In the genomic region with DNA sequence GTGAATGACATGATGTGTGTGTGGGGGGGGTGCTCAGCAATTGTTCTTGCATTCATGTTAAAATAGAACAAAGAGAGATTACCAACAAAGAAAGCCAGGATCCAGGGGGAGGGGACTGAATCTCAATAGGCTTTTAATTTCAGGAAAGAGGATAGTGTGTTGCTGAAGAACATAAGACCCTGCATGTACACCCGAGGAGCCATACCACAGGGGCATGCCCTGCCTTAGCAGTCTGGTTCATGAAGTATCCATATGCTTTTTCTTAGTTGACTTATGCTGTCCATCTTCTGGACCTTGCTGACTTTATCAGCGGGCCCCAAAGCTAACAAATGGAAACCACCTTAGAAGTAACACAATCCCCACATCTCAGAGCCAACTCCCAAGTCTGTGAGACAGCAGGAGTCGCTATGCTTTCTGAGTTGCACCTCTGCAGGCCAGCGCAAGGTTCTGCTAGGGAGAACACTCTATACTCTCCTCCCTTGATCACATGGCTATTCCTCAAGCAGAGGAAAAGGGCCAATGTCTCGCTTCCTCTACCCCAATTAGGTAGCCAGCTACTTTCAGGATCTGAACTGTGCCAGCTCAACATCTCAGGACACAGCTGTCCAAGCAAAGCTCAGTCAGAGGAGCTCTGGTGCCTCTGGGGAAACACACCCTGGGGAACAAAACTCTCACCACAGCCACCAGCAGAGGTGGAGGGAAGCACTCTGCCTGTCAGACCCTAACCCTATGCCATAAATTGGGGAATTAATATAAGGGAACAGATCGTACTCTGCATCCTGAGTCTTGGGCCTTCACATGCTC, we compare ENCODE assay signal across 20 mouse cellular contexts. TPM values are rescaled to one million over a fixed set of nuclear protein-coding genes. Genes with fewer than 3 reads are reported as not detected.
A peak's percentile ranks its signal among the peaks of the same experiment; 100 is the strongest.
DNase-seq lines count a peak whose midpoint lies in the region; ATAC-seq and TF ChIP-seq lines count a peak whose summit lies in the region.
"Had no signal": no experiment of that assay in that cellular context is flagged by ENCODE, and none has a peak within 500 bp of the region (broad histone marks: within the 10 kb centered on the region; RNA-seq: fewer than 3 reads in every experiment).

No protein-coding gene starts in this region.

- H3K4me1 ChIP-seq in neural tube, embryonic 13.5 days (replicated peaks) = peaks cover 24% of the 10 kb centered on the region
- 0 out of 2 replicates have a peak, but pooled peaks cover 8% of the 10 kb centered on the region for H3K4me1 ChIP-seq in neural tube, embryonic 15.5 days
- 0 out of 2 replicates have a peak, but pooled peaks cover 3% of the 10 kb centered on the region for H3K4me1 ChIP-seq in forebrain, postnatal 0 days (ENCODE audit: insufficient read depth)
- H3K4me1 ChIP-seq in liver, embryonic 12.5 days = no peaks in the 10 kb centered on the region
- H3K4me1 ChIP-seq in cerebellum, adult 2 months (ENCODE audit: control insufficient read depth, insufficient read depth, low read length) = no peaks in the 10 kb centered on the region
- H3K4me1 ChIP-seq: stomach, embryonic 15.5 days had no signal

- H3K9ac ChIP-seq in neural tube, embryonic 13.5 days = no peak overlapping the region
- H3K9ac ChIP-seq in neural tube, embryonic 15.5 days (replicated peaks) = no peak overlapping the region
- H3K9ac ChIP-seq in forebrain, postnatal 0 days = no peak overlapping the region
- no peak overlapping the region for H3K9ac ChIP-seq in liver, embryonic 12.5 days
- H3K9ac ChIP-seq: stomach, embryonic 15.5 days had no signal

- H3K27me3 ChIP-seq in neural tube, embryonic 13.5 days = no peaks in the 10 kb centered on the region
- H3K27me3 ChIP-seq in neural tube, embryonic 15.5 days (replicated peaks) = no peaks in the 10 kb centered on the region
- H3K27me3 ChIP-seq in forebrain, postnatal 0 days (ENCODE audit: insufficient read depth, low read length) = no peaks in the 10 kb centered on the region
- H3K27me3 ChIP-seq in liver, embryonic 12.5 days (replicated peaks) = no peaks in the 10 kb centered on the region
- no peaks in the 10 kb centered on the region for H3K27me3 ChIP-seq in cerebellum, adult 2 months (ENCODE audit: control insufficient read depth, insufficient read depth, low read length)
- H3K27me3 ChIP-seq: stomach, embryonic 15.5 days had no signal

- peak; percentile 38 for DNase-seq in adrenal gland, postnatal 14 days
- no peak for DNase-seq in adrenal gland, adult 2 months
- peak; percentile 15 for DNase-seq in forebrain, postnatal 0 days
- no peak for DNase-seq in layer of hippocampus, adult 11-12 months (ENCODE audit: low spot score)
- no peak for DNase-seq in cerebellum, adult 2 months
- DNase-seq: adrenal gland, postnatal 25 days; cerebellum, adult 9-10 months; gastrocnemius, postnatal 14 days; heart, postnatal 4 days; kidney, adult 8-10 months; layer of hippocampus, postnatal 36 days; liver; lung, adult 18-20 months; spleen, adult 18-20 months had no signal

- WGBS in neural tube, embryonic 13.5 days = 70% methylated on average over 6 of the region's 6 CpGs
- WGBS in neural tube, embryonic 15.5 days = 70% methylated on average over 6 of the region's 6 CpGs
- 68% methylated on average over 6 of the region's 6 CpGs for WGBS in forebrain, postnatal 0 days
- WGBS in liver, embryonic 12.5 days (ENCODE audit: insufficient replicate concordance) = 52% methylated on average over 6 of the region's 6 CpGs
- WGBS in cerebellum, adult 2 months = 59% methylated on average over 6 of the region's 6 CpGs

- ATAC-seq in neural tube, embryonic 13.5 days (ENCODE audit: low read depth) = peak; percentile 47; the same call in 1 of the 2 replicates
- no peak for ATAC-seq in neural tube, embryonic 15.5 days (ENCODE audit: low FRiP score)
- ATAC-seq in forebrain, postnatal 0 days = peak; percentile 54; the same call in 1 of the 2 replicates
- ATAC-seq in liver, embryonic 12.5 days = no peak
- ATAC-seq: inflammation-experienced regulatory T-cells, adult 6 months; midbrain, embryonic 16.5 days had no signal

- TF ChIP-seq CTCF in forebrain, postnatal 0 days (IDR thresholded peaks at IDR 0.05; ENCODE audit: low read depth) = no peak
- no peak for TF ChIP-seq CTCF in cerebellum, adult 2 months (IDR thresholded peaks at IDR 0.05; ENCODE audit: borderline replicate concordance, insufficient read depth, low read depth, low read length)

- TF ChIP-seq POLR2A in cerebellum, adult 2 months (IDR thresholded peaks at IDR 0.05; ENCODE audit: borderline replicate concordance, insufficient read depth, low read length) = no peak

- no peaks in the 10 kb centered on the region for H3K9me3 ChIP-seq in neural tube, embryonic 13.5 days
- H3K9me3 ChIP-seq in neural tube, embryonic 15.5 days (replicated peaks) = no peaks in the 10 kb centered on the region
- H3K9me3 ChIP-seq in forebrain, postnatal 0 days (ENCODE audit: low read length) = no peaks in the 10 kb centered on the region
- H3K9me3 ChIP-seq in liver, embryonic 12.5 days (replicated peaks) = no peaks in the 10 kb centered on the region
- H3K9me3 ChIP-seq: stomach, embryonic 15.5 days had no signal

- H3K4me2 ChIP-seq in neural tube, embryonic 13.5 days = no peak overlapping the region
- H3K4me2 ChIP-seq in neural tube, embryonic 15.5 days = no peak overlapping the region
- H3K4me2 ChIP-seq in forebrain, postnatal 0 days (ENCODE audit: low read depth) = no peak overlapping the region
- no peak overlapping the region for H3K4me2 ChIP-seq in liver, embryonic 12.5 days
- H3K4me2 ChIP-seq: stomach, embryonic 15.5 days had no signal

- H3K27ac ChIP-seq in neural tube, embryonic 13.5 days (replicated peaks) = no peak overlapping the region
- no peak overlapping the region for H3K27ac ChIP-seq in neural tube, embryonic 15.5 days (replicated peaks)
- H3K27ac ChIP-seq in forebrain, postnatal 0 days (ENCODE audit: low read depth, low read length) = 0 out of 2 replicates have a peak overlapping the region, but pooled peaks have one; percentile 29
- H3K27ac ChIP-seq in liver, embryonic 12.5 days = no peak overlapping the region
- H3K27ac ChIP-seq in cerebellum, adult 2 months (ENCODE audit: insufficient read depth, low read length) = no peak overlapping the region
- H3K27ac ChIP-seq: stomach, embryonic 15.5 days had no signal

- no peaks in the 10 kb centered on the region for H3K36me3 ChIP-seq in neural tube, embryonic 13.5 days
- no peaks in the 10 kb centered on the region for H3K36me3 ChIP-seq in neural tube, embryonic 15.5 days
- no peaks in the 10 kb centered on the region for H3K36me3 ChIP-seq in forebrain, postnatal 0 days (ENCODE audit: insufficient read depth)
- H3K36me3 ChIP-seq in liver, embryonic 12.5 days = no peaks in the 10 kb centered on the region
- H3K36me3 ChIP-seq: stomach, embryonic 15.5 days had no signal

- no peak overlapping the region for H3K4me3 ChIP-seq in neural tube, embryonic 13.5 days
- no peak overlapping the region for H3K4me3 ChIP-seq in neural tube, embryonic 15.5 days (replicated peaks)
- H3K4me3 ChIP-seq in forebrain, postnatal 0 days (ENCODE audit: low read depth, low read length) = no peak overlapping the region
- H3K4me3 ChIP-seq in liver, embryonic 12.5 days = no peak overlapping the region
- no peak overlapping the region for H3K4me3 ChIP-seq in cerebellum, adult 2 months (replicated peaks; ENCODE audit: insufficient read depth, low read depth, low read length)
- H3K4me3 ChIP-seq: stomach, embryonic 15.5 days had no signal

RNA-seq across cellular contexts. Expression of gene Lmo4, which starts 52.9 kb away (rescaled TPM):
- 67.1 and 69.0 TPM in 2 replicates for total RNA-seq in adrenal gland, postnatal 14 days (2021)
- total RNA-seq in adrenal gland, adult 2 months (2021) = 10 to 100 TPM; 59.0 to 93.4 TPM
- 103 and 112 TPM in 2 replicates for polyA plus RNA-seq in adrenal gland, adult 2 months (2012; rRNA removed)
- 68.9 and 73.4 TPM in 2 replicates for polyA plus RNA-seq in neural tube, embryonic 13.5 days (2015; fragmentation: Nextera tagmentation; extraction: Ambion mirVana)
- 82.3 and 96.5 TPM in 2 replicates for polyA plus RNA-seq in neural tube, embryonic 15.5 days (2015; fragmentation: Nextera tagmentation; extraction: Ambion mirVana)
- 256 and 302 TPM in 2 replicates for total RNA-seq in forebrain, postnatal 0 days (2014; rRNA removed)
- polyA plus RNA-seq in forebrain, postnatal 0 days (2015; fragmentation: Nextera tagmentation; extraction: Ambion mirVana) = 234 and 258 TPM in 2 replicates
- 14.8 and 16.5 TPM in 2 replicates for polyA plus RNA-seq in liver, embryonic 12.5 days (2016; fragmentation: Nextera tagmentation; extraction: Ambion mirVana)
- 45.3 and 49.1 TPM in 2 replicates for polyA plus RNA-seq in cerebellum, adult 2 months (2012; rRNA removed)

Comparison
In these comparisons a context has a peak if more than half of its experiments do, and no peak if none do; other contexts are left out.
1. DNase-seq: peak in adrenal gland, postnatal 14 days (single experiment) and forebrain, postnatal 0 days (single experiment); none in adrenal gland, adult 2 months (single experiment), layer of hippocampus, adult 11-12 months (single experiment) and cerebellum, adult 2 months (0 of 2).
2. ATAC-seq: peak in neural tube, embryonic 13.5 days (single experiment) and forebrain, postnatal 0 days (single experiment); none in neural tube, embryonic 15.5 days (single experiment) and liver, embryonic 12.5 days (single experiment).